13 mouse cellular contexts compared by ENCODE assay signal in genomic region chr2:27806691-27807090, GRCm38 (mm10).
"Had no signal": no experiment of that assay in that cellular context is flagged by ENCODE, and none has a peak within 500 bp of the region (broad histone marks: within the 10 kb centered on the region; RNA-seq: fewer than 3 reads in every experiment).

No protein-coding gene starts in this region.

- H3K4me2 ChIP-seq: lung, embryonic 14.5 days; midbrain, embryonic 11.5 days; midbrain, embryonic 13.5 days; midbrain, embryonic 15.5 days; neural tube, embryonic 12.5 days; stomach, embryonic 15.5 days had no signal

- H3K9ac ChIP-seq: lung, embryonic 14.5 days; midbrain, embryonic 13.5 days; midbrain, embryonic 15.5 days; neural tube, embryonic 12.5 days; stomach, embryonic 15.5 days had no signal

- DNase-seq: lung, embryonic 14.5 days; lung, postnatal 10 days; lung, postnatal 4 days; right cerebral cortex, postnatal 14 days; thymus, adult 2 months; thymus, postnatal 25 days; thymus, postnatal 4 days had no signal

- H3K4me1 ChIP-seq: midbrain, embryonic 15.5 days had no signal

- H3K36me3 ChIP-seq: midbrain, embryonic 13.5 days; midbrain, embryonic 15.5 days; neural tube, embryonic 12.5 days; stomach, embryonic 15.5 days had no signal

- H3K27me3 ChIP-seq: midbrain, embryonic 13.5 days; midbrain, embryonic 15.5 days; neural tube, embryonic 12.5 days; stomach, embryonic 15.5 days had no signal

- H3K9me3 ChIP-seq: midbrain, embryonic 15.5 days; neural tube, embryonic 12.5 days; stomach, embryonic 15.5 days had no signal

- H3K27ac ChIP-seq: midbrain, embryonic 13.5 days; midbrain, embryonic 15.5 days; neural tube, embryonic 12.5 days; stomach, embryonic 15.5 days; stomach, postnatal 0 days had no signal

- H3K4me3 ChIP-seq: midbrain, embryonic 13.5 days; midbrain, embryonic 15.5 days; neural tube, embryonic 12.5 days; stomach, embryonic 15.5 days had no signal

- ATAC-seq: midbrain, embryonic 13.5 days; midbrain, embryonic 15.5 days had no signal
